Mouse (Mus musculus): ENCODE results near the gene Gm20388.

GRCm38 (mm10) chr8:121697735-121698614 is 1787.3 kb downstream of the Gm20388 start:
- no peak for TF ChIP-seq CTCF (IDR thresholded peaks at IDR 0.05; ENCODE audit: control insufficient read depth, insufficient read depth, low read length)
- no peak for TF ChIP-seq POLR2A (IDR thresholded peaks at IDR 0.05; ENCODE audit: borderline replicate concordance, control insufficient read depth, low read depth, low read length)

Measured in bone marrow, adult 2 months (tissue).